1 mouse cellular context compared by ENCODE assay signal in the genomic region with DNA sequence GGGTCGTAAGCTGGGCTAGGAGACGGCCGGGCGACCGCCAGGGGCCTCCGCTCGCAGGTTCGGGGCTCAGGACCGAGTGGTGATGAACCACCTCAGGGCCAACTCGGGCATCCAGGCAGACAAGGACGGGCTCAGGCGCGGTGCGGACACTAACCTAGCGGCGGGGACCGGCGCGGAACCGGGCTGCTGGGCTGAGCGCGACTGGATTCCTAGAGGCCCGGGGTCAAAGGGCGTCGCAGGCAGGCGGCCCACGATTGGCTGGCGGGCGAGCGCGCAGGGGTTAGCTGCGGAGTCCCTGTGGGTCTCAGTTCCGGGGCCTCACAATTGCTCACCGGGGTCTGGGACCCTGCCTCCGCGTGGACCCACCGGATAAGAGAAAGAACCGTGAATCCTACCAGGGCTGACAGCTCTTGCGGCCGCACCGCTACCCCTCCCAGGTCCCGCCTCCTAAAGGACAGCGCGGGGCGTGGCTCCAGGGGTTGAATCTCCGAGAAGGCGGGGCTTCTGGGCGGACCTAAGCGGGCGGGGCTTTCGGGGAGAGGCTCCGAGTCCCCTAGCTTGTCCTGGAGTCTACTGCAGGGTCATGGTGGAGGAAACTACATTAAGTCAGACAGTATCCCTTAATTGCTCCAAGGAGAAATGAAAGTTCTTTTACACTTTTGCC.
TF ChIP-seq lines count a peak whose summit lies in the region.

Gene Manea (minus strand): TSS at position 449 of the 664 bp plus-strand sequence.

TF ChIP-seq in CH12.LX, 34 proteins besides CTCF, POLR2A, EP300 and RAD21 (continued from another document):
- no peak for TF ChIP-seq MXI1 (IDR thresholded peaks at IDR 0.05; ENCODE audit: low read depth, low read length)
- TF ChIP-seq TCF12 (IDR thresholded peaks at IDR 0.05; ENCODE audit: low read depth, low read length): peak; percentile 70
- TF ChIP-seq BHLHE40 (IDR thresholded peaks at IDR 0.05; ENCODE audit: low read depth, low read length): no peak
- no peak for TF ChIP-seq SMC3 (IDR thresholded peaks at IDR 0.05; ENCODE audit: low read depth, low read length)
- TF ChIP-seq KAT2A (IDR thresholded peaks at IDR 0.05; ENCODE audit: insufficient replicate concordance, low read length): 0 out of 2 replicates have a peak, but pooled peaks have one; percentile 11
- peak; percentile 59; the same call in 1 of the 2 replicates for TF ChIP-seq POLR2AphosphoS2 (IDR thresholded peaks at IDR 0.05; ENCODE audit: low read depth, low read length)
